Mouse (Mus musculus) cerebellum, adult 8-10 months (tissue): Measurements from ENCODE around the gene Prg4.

Source experiments
- DNase-seq: peaks from one replicate; pipeline ENCODE4 v3.0.0; 2022

Prg4 gene

DNA sequence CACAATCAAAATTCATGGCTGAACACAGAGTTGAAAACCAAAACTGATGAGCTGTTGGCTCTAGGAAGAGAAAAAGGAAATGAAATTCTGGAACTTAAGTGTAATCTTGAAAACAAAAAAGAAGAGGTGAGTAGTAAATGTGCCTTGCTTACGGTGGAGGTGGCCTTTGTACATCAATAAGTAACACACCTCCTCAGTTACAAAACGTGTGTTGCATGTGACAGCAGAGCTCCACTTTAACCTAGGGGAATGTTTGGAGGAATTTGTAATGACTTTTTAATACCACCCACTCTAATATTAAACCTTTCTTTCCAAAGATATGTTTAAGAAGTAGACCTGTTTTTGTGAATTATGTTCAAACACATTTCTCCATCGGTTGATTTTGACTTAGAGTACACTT is 62.1 kb downstream of the Prg4 start:
- DNase-seq: no peak
